In the genomic region with DNA sequence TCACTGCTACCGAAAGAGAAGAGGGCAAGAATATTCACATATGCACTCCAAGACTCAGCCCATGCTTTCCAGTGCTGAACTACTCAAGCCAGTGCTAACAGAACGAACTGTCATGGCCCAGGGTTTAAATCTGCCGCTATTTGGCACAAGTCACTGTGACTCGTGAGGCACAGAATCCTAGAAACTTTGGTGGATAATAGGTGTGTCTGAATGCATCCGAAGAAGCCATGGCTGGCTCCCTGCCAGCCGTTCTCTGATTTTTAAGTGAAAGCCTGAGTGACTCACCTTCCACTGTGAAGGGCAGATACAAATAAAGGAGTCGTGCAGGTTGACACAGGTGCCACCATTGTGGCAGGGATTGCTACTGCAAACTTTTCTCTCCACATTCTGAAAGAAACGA, we compare ENCODE assay signal across 15 mouse cellular contexts. TPM values are rescaled to one million over a fixed set of nuclear protein-coding genes. Genes with fewer than 3 reads are reported as not detected.
"Had no signal": no experiment of that assay in that cellular context is flagged by ENCODE, and none has a peak within 500 bp of the region (broad histone marks: within the 10 kb centered on the region; RNA-seq: fewer than 3 reads in every experiment).

No protein-coding gene starts in this region.

- H3K27me3 ChIP-seq: kidney, embryonic 15.5 days; limb, embryonic 12.5 days; liver, embryonic 13.5 days; midbrain, embryonic 12.5 days had no signal

- H3K36me3 ChIP-seq: kidney, embryonic 15.5 days; limb, embryonic 12.5 days; liver, embryonic 13.5 days; midbrain, embryonic 12.5 days had no signal

- H3K27ac ChIP-seq: kidney, embryonic 15.5 days; left cerebral cortex, adult 2 months; limb, embryonic 12.5 days; liver, embryonic 13.5 days; midbrain, embryonic 12.5 days had no signal

- H3K4me1 ChIP-seq: liver, embryonic 13.5 days had no signal

- H3K9ac ChIP-seq: kidney, embryonic 15.5 days; limb, embryonic 12.5 days; liver, embryonic 13.5 days; liver, postnatal 0 days; midbrain, embryonic 12.5 days had no signal

- H3K9me3 ChIP-seq: kidney, embryonic 15.5 days; limb, embryonic 12.5 days; liver, embryonic 13.5 days; midbrain, embryonic 12.5 days had no signal

- ATAC-seq: intestine, embryonic 16.5 days; liver, postnatal 0 days had no signal

- H3K4me3 ChIP-seq: kidney, embryonic 15.5 days; left cerebral cortex, adult 2 months; limb, embryonic 12.5 days; liver, embryonic 13.5 days; midbrain, embryonic 12.5 days had no signal

- DNase-seq: kidney, adult 2 months; kidney, postnatal 14 days; liver; liver, embryonic 13.5 days; liver, postnatal 0 days; right cerebral cortex, adult 18-20 months; right cerebral cortex, postnatal 25 days; spleen, adult 18-20 months; thymus, adult 18-20 months; thymus, postnatal 14 days had no signal

- H3K4me2 ChIP-seq: kidney, embryonic 15.5 days; limb, embryonic 12.5 days; liver, embryonic 13.5 days; midbrain, embryonic 12.5 days had no signal

RNA-seq across cellular contexts. Expression of gene Cubn, which starts 5.1 kb away (rescaled TPM):
- polyA plus RNA-seq: liver, postnatal 0 days had no signal
